Mouse (Mus musculus) forelimb bud, embryonic 11.5 days (tissue): ENCODE data around the gene Ccser1.

Experiments used
- DNase-seq: peaks from one replicate; pipeline ENCODE4 v3.0.0-alpha.2; 2012; ENCODE audit warnings: low read depth, low spot score

Gene Ccser1

DNA sequence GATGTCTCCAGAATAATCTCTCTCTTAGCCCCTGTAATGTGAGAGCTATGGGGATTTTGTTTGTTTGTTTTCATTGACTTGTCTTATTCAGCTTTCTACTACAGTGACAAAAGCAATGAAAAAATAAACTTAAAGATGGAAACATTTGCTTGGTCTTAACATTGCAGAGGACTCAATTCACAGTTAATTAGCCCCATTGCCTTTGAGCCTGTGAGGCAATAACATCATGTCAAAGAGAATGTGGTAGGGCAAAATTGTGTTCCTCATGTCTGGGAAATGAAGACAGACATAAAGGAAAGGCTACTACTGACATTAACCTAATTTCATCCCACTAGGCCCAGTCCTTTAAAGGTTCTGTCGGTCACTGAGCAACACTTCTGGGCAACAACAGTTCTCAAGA lies 484.4 kb downstream of the Ccser1 start:
- no peak for DNase-seq

DNA sequence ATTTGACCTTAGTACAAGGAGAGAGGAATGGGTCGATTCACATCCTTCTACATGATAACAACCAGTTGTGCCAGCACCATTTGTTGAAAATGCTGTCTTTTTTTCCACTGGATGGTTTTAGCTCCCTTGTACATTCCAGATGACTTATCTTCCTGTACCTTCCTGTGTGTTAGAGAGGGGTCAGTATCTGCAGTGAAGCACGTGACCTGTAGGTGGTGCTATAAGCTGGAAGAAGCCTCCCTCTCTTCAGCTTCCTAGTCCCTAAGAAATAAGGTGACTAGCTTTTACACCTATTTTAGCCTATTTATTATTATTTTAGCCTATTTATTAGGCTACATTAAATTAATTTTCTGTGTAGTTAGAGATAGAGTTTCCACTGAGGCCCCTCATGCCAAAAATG lies 506.9 kb downstream of the Ccser1 start:
- DNase-seq, result peak; percentile 7

DNA sequence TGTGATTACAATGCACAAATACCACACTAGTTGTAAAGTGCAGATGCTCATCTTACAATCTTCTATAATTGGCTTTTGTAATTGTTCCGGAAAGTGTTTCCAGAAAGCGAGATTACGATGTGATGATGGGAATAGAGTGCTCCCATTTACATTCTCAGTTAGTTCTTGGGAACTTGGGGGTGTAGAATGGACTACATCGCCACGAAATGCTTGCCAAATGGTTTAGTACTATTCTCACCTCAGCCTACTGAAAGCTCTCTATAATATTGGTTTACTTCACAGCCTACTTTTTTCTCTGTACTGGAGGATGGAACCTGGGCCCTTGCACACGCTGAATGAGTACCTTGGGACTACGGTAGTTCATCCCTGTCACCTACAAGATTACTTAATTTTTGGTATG lies 522.9 kb downstream of the Ccser1 start:
- DNase-seq, result no peak

GRCm38 (mm10) chr6:61721220-61721619 lies 541.1 kb downstream of the Ccser1 start:
- no peak for DNase-seq

GRCm38 (mm10) chr6:61729065-61729464 lies 548.9 kb downstream of the Ccser1 start:
- no peak for DNase-seq

DNA sequence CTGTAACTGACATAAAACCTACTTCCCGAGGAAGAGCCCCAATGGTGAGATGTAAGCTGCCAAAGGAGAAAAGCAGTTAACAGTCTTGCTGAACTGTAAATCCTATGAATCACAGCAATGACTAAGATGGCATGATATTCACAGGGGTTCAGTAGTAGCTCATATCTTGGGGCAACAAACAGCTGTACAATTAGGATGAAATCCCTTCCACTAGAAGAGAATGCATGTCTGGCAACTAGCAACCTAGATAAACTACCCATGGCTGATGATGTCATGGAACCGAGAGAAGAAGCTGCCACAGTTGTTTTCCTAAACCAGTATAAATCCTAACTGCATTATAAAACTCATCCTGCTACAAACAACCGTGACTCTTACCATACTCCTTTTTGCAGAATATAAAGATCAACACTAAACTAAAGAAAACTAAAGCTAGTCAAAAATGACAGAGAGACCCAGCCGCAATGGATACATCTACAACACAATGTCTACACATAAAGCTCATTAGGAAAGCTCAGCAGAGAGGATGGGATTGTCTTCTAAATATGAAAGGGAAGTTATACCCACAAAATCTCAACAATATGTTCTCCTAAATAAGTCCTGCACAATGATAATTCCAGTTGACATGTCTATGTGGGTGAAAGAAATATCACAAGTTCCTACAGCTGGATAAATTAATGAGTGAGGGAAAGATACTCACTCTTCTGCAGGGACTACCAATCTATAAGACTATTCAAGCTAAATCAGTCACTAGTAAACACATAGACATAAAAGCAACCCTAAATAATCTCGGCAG lies 550.2 kb downstream of the Ccser1 start:
- no peak for DNase-seq

DNA sequence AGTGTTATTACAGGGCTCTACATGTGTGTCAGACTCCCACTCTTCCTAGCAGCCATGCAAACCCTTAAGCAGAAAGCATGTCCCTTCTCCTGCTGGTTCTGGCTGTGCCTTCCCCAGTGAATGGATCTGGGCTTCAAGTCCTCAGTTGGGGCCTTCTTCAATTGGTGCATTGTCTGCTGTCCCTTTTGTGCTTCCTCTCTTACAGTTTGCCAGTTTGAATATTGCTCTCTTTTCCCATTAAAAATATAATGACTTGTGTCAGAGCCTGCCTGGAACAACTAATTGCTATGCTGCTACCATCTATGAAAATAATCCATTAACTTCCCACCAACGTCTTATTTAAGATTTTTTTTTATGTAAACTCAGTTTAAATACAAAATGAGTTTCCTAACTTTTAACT lies 566.2 kb downstream of the Ccser1 start:
- no peak for DNase-seq

DNA sequence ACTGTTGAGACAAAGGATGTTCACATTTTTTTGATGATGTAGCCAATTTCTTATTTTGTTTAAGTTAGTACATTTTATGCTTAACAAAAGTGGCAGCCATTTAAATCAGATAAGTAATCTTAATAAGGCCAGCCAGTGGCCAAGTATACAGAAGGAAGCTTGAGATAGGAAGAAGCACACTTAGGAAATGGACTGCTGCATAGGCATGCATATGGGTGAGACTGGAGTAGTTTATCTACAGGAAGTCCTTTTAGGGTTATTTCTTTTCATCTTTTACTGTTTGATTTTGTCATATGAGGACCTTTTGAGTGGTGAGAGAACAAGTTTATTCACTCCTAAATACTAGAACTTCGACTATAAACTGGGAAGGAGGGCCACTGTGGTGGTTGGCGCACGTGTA lies 582.0 kb downstream of the Ccser1 start:
- no peak for DNase-seq

DNA sequence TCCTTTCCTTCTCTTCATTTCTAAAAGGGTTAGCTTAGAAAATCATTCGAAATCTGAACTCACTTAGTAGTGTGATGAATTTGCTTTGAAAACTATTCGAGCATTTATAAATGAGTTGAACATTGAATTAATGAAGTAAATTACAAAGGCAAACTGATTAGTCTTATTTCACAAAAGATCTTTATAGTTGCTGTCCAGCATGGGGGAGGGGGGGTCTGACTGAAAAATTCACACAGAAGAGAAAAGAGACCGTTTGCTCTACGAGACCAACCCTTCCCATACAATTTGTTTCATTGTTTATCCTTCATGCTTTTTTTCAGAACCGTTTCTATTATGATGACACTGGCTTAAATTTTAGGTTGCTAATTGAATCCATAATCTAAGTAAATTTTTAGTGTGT lies 583.3 kb downstream of the Ccser1 start:
- DNase-seq, result no peak

DNA sequence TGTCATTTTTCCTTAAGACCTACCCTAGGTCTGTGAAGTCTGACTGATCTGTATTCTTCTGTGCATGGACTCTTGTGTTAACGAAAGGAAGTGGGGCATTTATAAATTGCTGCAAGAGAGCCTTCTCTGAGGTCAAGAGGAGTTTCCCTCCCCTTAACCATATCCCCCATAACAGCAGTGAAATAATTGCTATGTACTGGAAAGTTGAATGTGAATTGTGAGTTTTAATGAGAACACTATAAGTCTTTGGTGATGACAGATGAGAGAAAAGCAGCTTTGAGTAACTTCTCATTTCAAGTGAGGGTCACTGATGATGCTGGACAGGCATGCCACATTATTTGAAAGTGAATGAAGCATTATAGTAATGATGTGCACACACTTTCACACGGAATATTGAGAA lies 585.7 kb downstream of the Ccser1 start:
- DNase-seq, result no peak

DNA sequence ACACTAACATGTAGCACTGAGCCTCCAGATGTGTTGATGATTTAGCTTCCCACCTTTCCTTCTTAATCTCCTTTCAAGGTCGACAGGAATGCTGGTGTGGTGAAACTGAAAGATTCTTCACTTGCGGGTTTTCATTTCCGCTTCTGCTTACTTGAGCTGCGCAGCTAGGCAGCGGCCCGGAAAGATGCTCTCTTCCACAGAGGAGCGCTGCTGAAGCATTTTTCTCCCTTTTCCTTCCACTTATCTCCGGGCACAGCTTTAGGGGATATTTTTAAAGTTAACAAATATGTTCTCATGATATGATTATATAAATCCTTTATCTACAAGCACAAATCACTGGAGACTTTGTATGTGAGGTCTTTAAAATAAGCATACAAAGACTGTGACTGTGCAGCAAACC lies 587.0 kb downstream of the Ccser1 start:
- no peak for DNase-seq

- no peak for DNase-seq
Observed at GRCm38 (mm10) chr6:61786706-61787105, 606.6 kb downstream of the Ccser1 start.

DNA sequence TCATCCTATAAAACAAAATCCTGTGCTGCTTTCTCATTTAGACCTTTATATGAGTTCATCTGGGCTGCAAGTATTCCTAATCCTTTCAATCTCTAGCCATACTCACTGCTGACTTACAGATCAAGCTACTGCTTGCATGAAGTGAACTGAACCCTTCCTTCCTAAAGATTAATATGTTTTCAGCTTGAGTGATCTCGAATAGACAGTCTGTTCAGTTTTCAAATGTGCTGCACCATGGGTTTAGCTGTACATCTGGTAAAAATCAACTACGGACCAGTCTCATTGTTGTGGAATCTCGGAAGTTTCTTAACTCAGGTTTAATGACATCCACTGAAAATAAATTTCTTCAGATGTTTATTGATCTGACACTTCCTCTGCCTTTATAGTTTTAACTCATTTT lies 620.8 kb downstream of the Ccser1 start:
- DNase-seq, result peak; percentile 12

GRCm38 (mm10) chr6:61805481-61805880 lies 625.4 kb downstream of the Ccser1 start:
- no peak for DNase-seq

GRCm38 (mm10) chr6:61817716-61818115 lies 637.6 kb downstream of the Ccser1 start:
- DNase-seq, result no peak

GRCm38 (mm10) chr6:61876302-61876701 lies 696.2 kb downstream of the Ccser1 start:
- DNase-seq, result no peak

DNA sequence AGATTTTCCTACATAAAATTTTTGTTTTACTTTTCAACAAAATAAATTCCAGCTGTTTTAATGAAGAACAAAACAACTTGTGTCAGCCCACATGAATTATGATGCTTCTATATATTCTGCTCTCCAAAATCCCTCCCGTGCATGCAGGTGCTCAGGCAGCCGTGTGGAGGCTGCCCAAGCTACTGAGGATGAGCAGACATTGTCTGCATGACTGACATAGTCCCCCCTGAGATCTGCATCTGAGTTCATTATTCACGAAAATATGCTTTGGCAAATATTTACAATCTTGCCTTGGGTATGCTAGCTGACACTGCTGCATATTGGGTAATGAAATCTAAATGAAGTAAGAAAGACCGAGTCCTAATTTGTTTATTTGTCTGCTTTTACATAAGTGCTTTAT lies 718.1 kb downstream of the Ccser1 start:
- DNase-seq, result no peak

DNA sequence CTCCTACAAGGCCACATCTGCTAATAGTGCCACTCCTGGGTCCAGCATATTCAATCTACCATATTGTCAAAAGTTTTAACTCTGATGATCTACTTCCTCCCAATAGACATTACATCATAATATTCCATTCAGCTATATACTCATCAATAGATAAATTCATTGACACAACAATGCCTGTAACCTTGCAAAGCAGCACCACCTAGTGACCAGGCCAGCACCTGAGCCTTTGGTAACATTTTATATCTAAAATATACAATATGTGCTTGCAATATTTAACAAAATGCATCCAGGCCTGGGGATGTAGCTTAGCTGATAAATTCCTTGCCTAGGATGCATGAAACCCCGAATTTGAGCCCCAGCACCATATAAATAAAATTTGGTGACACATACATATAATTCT lies 722.6 kb downstream of the Ccser1 start:
- no peak for DNase-seq

GRCm38 (mm10) chr6:61912896-61913295 lies 732.8 kb downstream of the Ccser1 start:
- DNase-seq, result no peak

DNA sequence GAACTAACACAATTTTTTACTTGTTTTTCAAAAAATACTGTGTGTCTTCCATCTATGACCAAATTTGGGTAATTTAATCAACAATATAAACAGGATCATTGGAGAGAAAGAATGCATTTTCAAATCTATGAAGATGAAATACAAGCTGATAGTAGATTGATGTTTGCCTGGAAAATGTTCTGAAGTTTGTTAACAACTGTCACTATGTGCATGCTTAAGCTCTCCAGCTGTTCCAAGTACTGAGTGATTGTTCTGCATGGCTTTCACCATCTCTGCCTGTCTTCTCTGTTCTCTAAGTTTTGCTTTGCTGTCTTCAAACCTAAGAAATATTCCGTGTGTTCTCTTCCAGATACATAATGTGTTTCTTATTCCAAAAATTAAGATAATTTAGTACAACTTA lies 751.5 kb downstream of the Ccser1 start:
- no peak for DNase-seq

DNA sequence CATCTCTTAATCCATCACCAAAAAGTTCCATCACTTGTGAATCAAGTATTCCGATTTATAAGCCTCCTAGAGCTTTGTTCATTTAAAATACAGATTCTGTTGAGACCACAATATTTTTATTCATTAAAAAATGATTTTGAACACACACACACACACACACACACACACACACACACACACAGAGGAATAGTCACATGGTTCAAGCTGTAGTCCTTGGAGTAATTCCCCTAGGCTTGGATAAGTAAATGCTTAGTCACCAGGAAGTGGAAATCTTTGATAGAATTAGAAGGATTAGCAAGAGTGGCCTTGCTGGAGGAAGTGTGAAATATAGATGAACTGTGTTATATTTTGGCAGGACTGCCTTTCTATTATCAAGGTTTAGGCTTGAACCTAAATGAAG lies 756.5 kb downstream of the Ccser1 start:
- DNase-seq, result no peak

GRCm38 (mm10) chr6:61939236-61939635 lies 759.1 kb downstream of the Ccser1 start:
- DNase-seq, result no peak

- no peak for DNase-seq
Observed at GRCm38 (mm10) chr6:61953703-61954102, 773.6 kb downstream of the Ccser1 start.

GRCm38 (mm10) chr6:61976878-61977277 lies 796.8 kb downstream of the Ccser1 start:
- DNase-seq, result no peak
